In the genomic region with DNA sequence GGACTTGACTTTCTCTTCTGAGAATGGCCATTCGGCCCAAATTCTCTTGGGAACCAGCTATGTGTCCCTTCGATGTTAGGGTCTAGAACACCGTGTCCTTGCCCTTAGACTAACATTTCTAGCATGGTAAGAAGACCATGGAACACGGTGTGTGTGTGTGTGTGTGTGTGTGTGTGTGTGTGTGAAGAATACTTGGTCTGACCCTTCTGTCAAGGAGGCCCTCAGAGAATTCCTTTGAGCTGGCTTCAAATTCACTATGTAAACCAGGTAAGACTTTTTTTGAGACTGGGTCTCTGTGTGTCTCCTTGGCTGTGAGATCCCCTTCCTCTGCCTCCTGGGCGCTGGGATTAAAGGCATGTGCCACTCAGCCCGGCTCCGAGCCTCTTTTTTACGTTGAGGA, we compare ENCODE assay signal across 25 mouse cellular contexts. TPM values are rescaled to one million over a fixed set of nuclear protein-coding genes. Genes with fewer than 3 reads are reported as not detected.
DNase-seq lines count a peak whose midpoint lies in the region; ATAC-seq and TF ChIP-seq lines count a peak whose summit lies in the region.
"Had no signal": no experiment of that assay in that cellular context is flagged by ENCODE, and none has a peak within 500 bp of the region (broad histone marks: within the 10 kb centered on the region; RNA-seq: fewer than 3 reads in every experiment).

No protein-coding gene starts in this region.

- no peak overlapping the region for H3K4me3 ChIP-seq in liver, embryonic 13.5 days (replicated peaks)
- H3K4me3 ChIP-seq in lung, postnatal 0 days (ENCODE audit: low read depth, low read length), result no peak overlapping the region
- no peak overlapping the region for H3K4me3 ChIP-seq in stomach, embryonic 16.5 days (replicated peaks; ENCODE audit: low read length)
- no peak overlapping the region for H3K4me3 ChIP-seq in stomach, postnatal 0 days (ENCODE audit: low read depth, low read length)
- H3K4me3 ChIP-seq: embryonic facial prominence, embryonic 10.5 days; embryonic facial prominence, embryonic 13.5 days; erythroblast, embryonic 14.5 days; forebrain, embryonic 12.5 days; forebrain, embryonic 15.5 days; heart, embryonic 12.5 days; heart, embryonic 15.5 days; hindbrain, embryonic 10.5 days; hindbrain, embryonic 13.5 days had no signal

- no peaks in the 10 kb centered on the region for H3K27me3 ChIP-seq in liver, embryonic 13.5 days
- H3K27me3 ChIP-seq in lung, postnatal 0 days (replicated peaks; ENCODE audit: insufficient read depth, low read length), result no peaks in the 10 kb centered on the region
- no peaks in the 10 kb centered on the region for H3K27me3 ChIP-seq in stomach, embryonic 16.5 days (ENCODE audit: control insufficient read depth, insufficient read depth, low read length)
- no peaks in the 10 kb centered on the region for H3K27me3 ChIP-seq in stomach, postnatal 0 days (ENCODE audit: control insufficient read depth, insufficient read depth, low read length)
- H3K27me3 ChIP-seq: CH12.LX; embryonic facial prominence, embryonic 13.5 days; forebrain, embryonic 15.5 days; heart, embryonic 12.5 days; heart, embryonic 15.5 days; Patski had no signal

- 0 out of 2 replicates have a peak overlapping the region, but pooled peaks have one; percentile 15 for H3K9ac ChIP-seq in liver, embryonic 13.5 days
- H3K9ac ChIP-seq in lung, postnatal 0 days (replicated peaks; ENCODE audit: low read depth), result no peak overlapping the region
- H3K9ac ChIP-seq in stomach, embryonic 16.5 days (ENCODE audit: low read length), result peak overlapping the region; percentile 9; the same call in 1 of the 2 replicates
- H3K9ac ChIP-seq in stomach, postnatal 0 days (ENCODE audit: low read length), result no peak overlapping the region
- H3K9ac ChIP-seq: embryonic facial prominence, embryonic 13.5 days; forebrain, embryonic 12.5 days; forebrain, embryonic 15.5 days; heart, embryonic 12.5 days; heart, embryonic 15.5 days; hindbrain, embryonic 13.5 days had no signal

- DNase-seq in liver, embryonic 13.5 days, result no peak
- DNase-seq in liver, result no peak
- DNase-seq in lung, postnatal 0 days (ENCODE audit: low spot score), result peak; percentile 50
- DNase-seq in lung, postnatal 14 days, result no peak
- no peak for DNase-seq in stomach, postnatal 0 days (ENCODE audit: low spot score)
- DNase-seq in layer of hippocampus, postnatal 10 days (ENCODE audit: low spot score in 2 of 2), result no peak
- DNase-seq: B cell, adult 2 months; embryo, embryonic 11 days; gastrocnemius, postnatal 25 days; heart, adult 18-20 months; heart, postnatal 10 days; heart, postnatal 36 days had no signal

- no peak overlapping the region for H3K4me2 ChIP-seq in liver, embryonic 13.5 days
- no peak overlapping the region for H3K4me2 ChIP-seq in lung, postnatal 0 days (replicated peaks; ENCODE audit: low read depth, low read length)
- H3K4me2 ChIP-seq in stomach, embryonic 16.5 days (ENCODE audit: low read depth, low read length), result no peak overlapping the region
- H3K4me2 ChIP-seq in stomach, postnatal 0 days (replicated peaks; ENCODE audit: low read depth), result no peak overlapping the region
- H3K4me2 ChIP-seq: embryonic facial prominence, embryonic 13.5 days; forebrain, embryonic 12.5 days; forebrain, embryonic 15.5 days; heart, embryonic 12.5 days; heart, embryonic 15.5 days; hindbrain, embryonic 13.5 days had no signal

- H3K36me3 ChIP-seq in liver, embryonic 13.5 days, result no peaks in the 10 kb centered on the region
- H3K36me3 ChIP-seq in lung, postnatal 0 days (ENCODE audit: insufficient read depth, low read length), result no peaks in the 10 kb centered on the region
- 0 out of 2 replicates have a peak, but pooled peaks cover 2% of the 10 kb centered on the region for H3K36me3 ChIP-seq in stomach, embryonic 16.5 days (ENCODE audit: control insufficient read depth, insufficient read depth, low read length)
- H3K36me3 ChIP-seq in stomach, postnatal 0 days (ENCODE audit: control insufficient read depth, insufficient read depth, low read length), result no peaks in the 10 kb centered on the region
- H3K36me3 ChIP-seq: embryonic facial prominence, embryonic 10.5 days; forebrain, embryonic 12.5 days; forebrain, embryonic 15.5 days; heart, embryonic 12.5 days; heart, embryonic 15.5 days; hindbrain, embryonic 10.5 days; hindbrain, embryonic 13.5 days had no signal

- H3K4me1 ChIP-seq in liver, embryonic 13.5 days (replicated peaks), result peaks cover 89% of the 10 kb centered on the region
- peaks cover 18% of the 10 kb centered on the region; the same call in 1 of the 2 replicates for H3K4me1 ChIP-seq in lung, postnatal 0 days (ENCODE audit: insufficient read depth, low read depth, low read length)
- peaks cover 31% of the 10 kb centered on the region for H3K4me1 ChIP-seq in stomach, embryonic 16.5 days (ENCODE audit: control insufficient read depth, insufficient read depth, low read length)
- peaks cover 2% of the 10 kb centered on the region; the same call in 1 of the 2 replicates for H3K4me1 ChIP-seq in stomach, postnatal 0 days (replicated peaks; ENCODE audit: control insufficient read depth, insufficient read depth)

- H3K9me3 ChIP-seq in liver, embryonic 13.5 days (replicated peaks), result no peaks in the 10 kb centered on the region
- H3K9me3 ChIP-seq in lung, postnatal 0 days (ENCODE audit: low read length), result no peaks in the 10 kb centered on the region
- no peaks in the 10 kb centered on the region for H3K9me3 ChIP-seq in stomach, embryonic 16.5 days (replicated peaks; ENCODE audit: control insufficient read depth, low read length)
- H3K9me3 ChIP-seq in stomach, postnatal 0 days (ENCODE audit: control insufficient read depth, low read length), result no peaks in the 10 kb centered on the region
- H3K9me3 ChIP-seq: embryonic facial prominence, embryonic 10.5 days; embryonic facial prominence, embryonic 13.5 days; forebrain, embryonic 12.5 days; forebrain, embryonic 15.5 days; G1E; heart, embryonic 12.5 days; heart, embryonic 15.5 days; hindbrain, embryonic 10.5 days; hindbrain, embryonic 13.5 days had no signal

- 81% methylated on average over 8 of the region's 8 CpGs for WGBS in liver, embryonic 13.5 days (ENCODE audit: insufficient replicate concordance)
- 58% methylated on average over 8 of the region's 8 CpGs for WGBS in lung, postnatal 0 days
- 89% methylated on average over 8 of the region's 8 CpGs for WGBS in stomach, embryonic 16.5 days
- 87% methylated on average over 8 of the region's 8 CpGs for WGBS in stomach, postnatal 0 days

- TF ChIP-seq EP300 in lung, postnatal 0 days (IDR thresholded peaks at IDR 0.05), result 0 out of 2 replicates have a peak, but pooled peaks have one; percentile 44
- TF ChIP-seq EP300 in stomach, postnatal 0 days (optimal IDR thresholded peaks at IDR 0.05), result no peak

- no peak overlapping the region; the same call in 1 of the 2 replicates for H3K27ac ChIP-seq in liver, embryonic 13.5 days
- peak overlapping the region; percentile 48 for H3K27ac ChIP-seq in lung, postnatal 0 days (ENCODE audit: low read length)
- no peak overlapping the region for H3K27ac ChIP-seq in stomach, embryonic 16.5 days (ENCODE audit: low read length)
- H3K27ac ChIP-seq in stomach, postnatal 0 days (replicated peaks), result no peak overlapping the region
- H3K27ac ChIP-seq: embryonic facial prominence, embryonic 10.5 days; embryonic facial prominence, embryonic 13.5 days; forebrain, embryonic 12.5 days; forebrain, embryonic 15.5 days; heart, embryonic 15.5 days; hindbrain, embryonic 10.5 days; hindbrain, embryonic 13.5 days had no signal

- no peak for TF ChIP-seq CTCF in lung, postnatal 0 days (IDR thresholded peaks at IDR 0.05)
- no peak for TF ChIP-seq CTCF in stomach, postnatal 0 days (IDR thresholded peaks at IDR 0.05; ENCODE audit: low read depth)

- no peak for ATAC-seq in liver, embryonic 13.5 days (ENCODE audit: low read depth)
- peak; percentile 17; the same call in 1 of the 2 replicates for ATAC-seq in lung, postnatal 0 days
- no peak for ATAC-seq in stomach, embryonic 16.5 days (ENCODE audit: insufficient read depth, low FRiP score)
- no peak for ATAC-seq in stomach, postnatal 0 days (ENCODE audit: low FRiP score, low TSS enrichment)
- ATAC-seq: forebrain, embryonic 15.5 days; Patski had no signal

RNA-seq across cellular contexts. Expression of a gene that starts 3.5 kb away (rescaled TPM):
- polyA plus RNA-seq in liver, embryonic 13.5 days (2015; fragmentation: Nextera tagmentation; extraction: Ambion mirVana), result 16.0 and 16.3 TPM in 2 replicates
- polyA plus RNA-seq in lung, postnatal 0 days (2015; fragmentation: Nextera tagmentation; extraction: Ambion mirVana), result 59.4 and 68.4 TPM in 2 replicates
- polyA plus RNA-seq in stomach, embryonic 16.5 days (2015; fragmentation: Nextera tagmentation; extraction: Ambion mirVana), result 54.8 and 56.5 TPM in 2 replicates
- polyA plus RNA-seq in stomach, postnatal 0 days (2015; fragmentation: Nextera tagmentation; extraction: Ambion mirVana), result 62.8 and 72.3 TPM in 2 replicates
- 10 to 100 TPM; 37.2 to 38.6 TPM for total RNA-seq in layer of hippocampus, postnatal 10 days (2021)

RNA-seq across cellular contexts. Expression of a gene that starts 31.6 kb away (rescaled TPM):
- 5.1 and 5.4 TPM in 2 replicates for polyA plus RNA-seq in liver, embryonic 13.5 days (2015; fragmentation: Nextera tagmentation; extraction: Ambion mirVana)
- 14.4 and 15.5 TPM in 2 replicates for polyA plus RNA-seq in lung, postnatal 0 days (2015; fragmentation: Nextera tagmentation; extraction: Ambion mirVana)
- polyA plus RNA-seq in stomach, embryonic 16.5 days (2015; fragmentation: Nextera tagmentation; extraction: Ambion mirVana), result 15.6 and 17.7 TPM in 2 replicates
- polyA plus RNA-seq in stomach, postnatal 0 days (2015; fragmentation: Nextera tagmentation; extraction: Ambion mirVana), result 12.1 and 12.3 TPM in 2 replicates
- total RNA-seq in layer of hippocampus, postnatal 10 days (2021), result 10 to 100 TPM; 10.2 to 11.2 TPM

Comparison
In these comparisons a context has a peak if more than half of its experiments do, and no peak if none do; other contexts are left out.
1. H3K9ac ChIP-seq: peak in liver, embryonic 13.5 days (single experiment) and stomach, embryonic 16.5 days (single experiment); none in lung, postnatal 0 days (single experiment) and stomach, postnatal 0 days (single experiment).